ENCODE assay signal across 7 mouse cellular contexts in genomic region chr2:25318971-25319773, GRCm38 (mm10). TPM values are rescaled to one million over a fixed set of nuclear protein-coding genes. Genes with fewer than 3 reads are reported as not detected.
DNase-seq lines count a peak whose midpoint lies in the region; ATAC-seq and TF ChIP-seq lines count a peak whose summit lies in the region.

Gene Grin1 (minus strand): TSS chr2:25319187.

- peak within 1 kb of the TSS; percentile 47 for H3K4me2 ChIP-seq in limb, embryonic 11.5 days (ENCODE audit: low read depth, severe bottlenecking)
- peak within 1 kb of the TSS; percentile 62 for H3K4me2 ChIP-seq in midbrain, embryonic 12.5 days (replicated peaks)

- ATAC-seq in limb, embryonic 11.5 days (ENCODE audit: insufficient number of reproducible peaks, low FRiP score, low TSS enrichment, low read depth) = peak; percentile 68; the same call in 1 of the 2 replicates
- ATAC-seq in midbrain, embryonic 12.5 days (ENCODE audit: low FRiP score, low read depth) = peak; percentile 47

- no peak for TF ChIP-seq CTCF in small intestine, adult 2 months (IDR thresholded peaks at IDR 0.05; ENCODE audit: extremely low read depth, insufficient read length, insufficient replicate concordance, low read depth, low read length)

- H3K4me1 ChIP-seq in limb, embryonic 11.5 days (ENCODE audit: control insufficient read depth, insufficient read depth, low read length) = peaks cover 7% of the 10 kb centered on the region
- H3K4me1 ChIP-seq in midbrain, embryonic 12.5 days = peaks cover 9% of the 10 kb centered on the region; the same call in 1 of the 2 replicates
- peaks cover 5% of the 10 kb centered on the region; the same call in 1 of the 2 replicates for H3K4me1 ChIP-seq in small intestine, adult 2 months (ENCODE audit: control insufficient read depth, insufficient read depth, insufficient read length, low read length)

- TF ChIP-seq POLR2A in small intestine, adult 2 months (IDR thresholded peaks at IDR 0.05; ENCODE audit: low read depth, low read length) = no peak

- no peak within 1 kb of the TSS for H3K27ac ChIP-seq in limb, embryonic 11.5 days (replicated peaks; ENCODE audit: low read depth, low read length)
- H3K27ac ChIP-seq in midbrain, embryonic 12.5 days (replicated peaks) = 0 out of 2 replicates have a peak within 1 kb of the TSS, but pooled peaks have one; percentile 35
- H3K27ac ChIP-seq in small intestine, adult 2 months (ENCODE audit: insufficient read depth, low read depth, low read length) = no peak within 1 kb of the TSS

- DNase-seq in adrenal gland, postnatal 10 days = peak; percentile 82
- peak; percentile 92 to 96 for DNase-seq in cerebellum, postnatal 25 days
- peak; percentile 79 for DNase-seq in gastrocnemius, postnatal 10 days
- peak; percentile 38 for DNase-seq in kidney, adult 9 months
- DNase-seq in limb, embryonic 11.5 days (ENCODE audit: low spot score) = peak; percentile 87

- no peaks in the 10 kb centered on the region for H3K36me3 ChIP-seq in limb, embryonic 11.5 days (ENCODE audit: control insufficient read depth, insufficient read depth, low read length)
- no peaks in the 10 kb centered on the region for H3K36me3 ChIP-seq in midbrain, embryonic 12.5 days
- H3K36me3 ChIP-seq in small intestine, adult 2 months (ENCODE audit: control insufficient read depth, insufficient read depth, low read length) = no peaks in the 10 kb centered on the region

- H3K4me3 ChIP-seq in limb, embryonic 11.5 days (ENCODE audit: low read depth, low read length) = peak within 1 kb of the TSS; percentile 24
- peak within 1 kb of the TSS; percentile 45 for H3K4me3 ChIP-seq in midbrain, embryonic 12.5 days
- peak within 1 kb of the TSS; percentile 34 for H3K4me3 ChIP-seq in small intestine, adult 2 months (ENCODE audit: low read depth, low read length)

- peaks cover 33% of the 10 kb centered on the region for H3K27me3 ChIP-seq in limb, embryonic 11.5 days (ENCODE audit: control insufficient read depth, insufficient read depth, low read length)
- peaks cover 80% of the 10 kb centered on the region for H3K27me3 ChIP-seq in midbrain, embryonic 12.5 days
- peaks cover 8% of the 10 kb centered on the region; the same call in 1 of the 2 replicates for H3K27me3 ChIP-seq in small intestine, adult 2 months (ENCODE audit: control insufficient read depth, insufficient read depth, low read length)

- WGBS in limb, embryonic 11.5 days = 9% methylated on average over 58 of the region's 58 CpGs
- WGBS in midbrain, embryonic 12.5 days = 9% methylated on average over 58 of the region's 58 CpGs
- WGBS in small intestine, adult 2 months = 9% methylated on average over 58 of the region's 58 CpGs

- no peak within 1 kb of the TSS for H3K9ac ChIP-seq in limb, embryonic 11.5 days (ENCODE audit: low read length)
- peak within 1 kb of the TSS; percentile 49 for H3K9ac ChIP-seq in midbrain, embryonic 12.5 days (replicated peaks)

- no peaks in the 10 kb centered on the region for H3K9me3 ChIP-seq in limb, embryonic 11.5 days (ENCODE audit: control insufficient read depth, low read length)
- no peaks in the 10 kb centered on the region for H3K9me3 ChIP-seq in midbrain, embryonic 12.5 days

RNA-seq across cellular contexts. Expression of gene Grin1, which starts in this region (rescaled TPM):
- total RNA-seq in adrenal gland, postnatal 10 days (2021) = 1 to 10 TPM; 7.3 to 9.6 TPM
- under 1 TPM; 0.47 to 0.63 TPM for total RNA-seq in gastrocnemius, postnatal 10 days (2021)
- 0.60 and 1.4 TPM in 2 replicates for polyA plus RNA-seq in limb, embryonic 11.5 days (2014; fragmentation: Nextera tagmentation; extraction: Ambion mirVana)
- 6.1 and 8.2 TPM in 2 replicates for polyA plus RNA-seq in midbrain, embryonic 12.5 days (2016; fragmentation: Nextera tagmentation; extraction: Ambion mirVana)
- 0.34 and 0.63 TPM in 2 replicates for polyA plus RNA-seq in small intestine, adult 2 months (2012; rRNA removed)

Comparison
In these comparisons a context has a peak if more than half of its experiments do, and no peak if none do; other contexts are left out.
1. RNA of gene Grin1 (total RNA-seq): 7.3 to 9.6 TPM in adrenal gland, postnatal 10 days; 0.47 to 0.63 TPM in gastrocnemius, postnatal 10 days; every median in the first group is over 4 times any median in the second.
2. Peak in DNase-seq in gastrocnemius, postnatal 10 days; RNA of the gene not detected or under 1 TPM.
3. DNase-seq: peak in every context shown above with its lines; median percentile 94 in cerebellum, postnatal 25 days; 87 in limb, embryonic 11.5 days; 82 in adrenal gland, postnatal 10 days; 79 in gastrocnemius, postnatal 10 days; 38 in kidney, adult 9 months.
4. Peak in every context shown above with its lines, with median percentiles within 50 percentile points of each other: H3K4me3 ChIP-seq.